Mouse (Mus musculus) myocyte (in vitro differentiated cells): ENCODE measurements at regions not wholly inside any gene's neighbourhood (a gene's known extent, or its start where the extent isn't known, plus 50 kb on each side); places are given as distances from the start of the nearest gene placed in this dataset.

Source experiments
- CEBPB ChIP-seq: IDR thresholded peaks from 2 replicates; pipeline ENCODE4 v1.6.1; 2011; ENCODE audit warnings: mild to moderate bottlenecking, moderate library complexity; ENCODE audit not compliant: poor library complexity, insufficient read depth, severe bottlenecking
- MAX ChIP-seq: IDR thresholded peaks from one replicate; pipeline ENCODE4 v1.6.1; 2011; ENCODE audit warnings: low read depth, mild to moderate bottlenecking, control low read depth
- POLR2AphosphoS2 ChIP-seq: IDR thresholded peaks from one replicate; pipeline ENCODE4 v1.6.1; 2011; ENCODE audit warnings: low read depth, control low read depth; ENCODE audit not compliant: insufficient read length
- TCF12 ChIP-seq: IDR thresholded peaks from one replicate; pipeline ENCODE4 v1.6.1; 2011; ENCODE audit warnings: mild to moderate bottlenecking, control low read depth; ENCODE audit not compliant: poor library complexity, insufficient read depth, severe bottlenecking
- USF1 ChIP-seq: IDR thresholded peaks from one replicate; pipeline ENCODE4 v1.6.1; 2011; ENCODE audit warnings: low read depth, mild to moderate bottlenecking, control low read depth, moderate library complexity

DNA sequence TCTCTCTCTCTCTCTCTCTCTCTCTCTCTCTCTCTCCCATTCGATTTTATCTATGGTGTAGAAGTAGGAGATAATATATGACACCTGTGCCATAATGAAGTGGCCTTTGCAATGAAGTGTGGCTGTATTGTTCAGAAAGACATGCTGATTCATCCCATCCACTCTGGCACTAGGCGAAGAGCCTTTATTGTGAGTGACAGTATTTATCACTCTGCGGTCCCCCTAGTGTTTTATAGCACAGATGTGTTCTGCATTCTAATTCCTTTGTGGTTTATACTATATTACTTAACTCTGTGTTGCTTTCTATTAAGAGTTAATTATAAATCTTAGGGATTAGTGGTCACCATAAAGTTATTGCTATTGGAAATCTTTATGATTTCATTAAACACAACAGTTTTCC is 398.7 kb downstream of the Tmem38b start:
- TF ChIP-seq MAX (no peak), USF1 (no peak), TCF12 (no peak), POLR2AphosphoS2 (no peak), CEBPB (no peak)
